Mouse (Mus musculus) R1 (cell line): Measurements from ENCODE around the gene Olfr1341.
A peak's percentile ranks its signal among the peaks of the same experiment; 100 is the strongest.

Source experiments
- DNase-seq: peaks from one replicate; pipeline ENCODE4 v3.0.0-alpha.2; 2018; ENCODE audit warnings: low read depth, low spot score

Gene Olfr1341

DNA sequence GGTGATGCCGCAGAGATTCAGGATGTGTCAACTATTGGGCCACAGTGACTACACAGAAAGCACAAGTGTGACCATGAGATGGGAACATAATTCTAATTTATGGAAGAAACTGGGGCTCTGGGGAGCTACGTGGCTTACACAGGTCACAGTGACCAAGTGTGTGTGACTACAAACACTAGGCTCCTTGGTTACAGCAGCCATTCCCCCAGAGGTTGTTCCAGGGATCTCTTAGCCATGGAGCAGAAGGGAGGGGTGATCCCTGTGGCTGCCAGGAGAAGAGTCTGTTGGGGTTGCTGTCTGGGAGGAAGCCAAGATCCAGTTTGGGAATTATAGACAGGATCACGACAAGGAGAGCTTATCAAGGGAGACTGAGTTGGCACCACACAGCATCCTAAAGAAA, at the start of gene Olfr1341:
TSS of gene Olfr1341 (plus strand) at position 301 of the 400 bp plus-strand sequence.
- DNase-seq = no peak

DNA sequence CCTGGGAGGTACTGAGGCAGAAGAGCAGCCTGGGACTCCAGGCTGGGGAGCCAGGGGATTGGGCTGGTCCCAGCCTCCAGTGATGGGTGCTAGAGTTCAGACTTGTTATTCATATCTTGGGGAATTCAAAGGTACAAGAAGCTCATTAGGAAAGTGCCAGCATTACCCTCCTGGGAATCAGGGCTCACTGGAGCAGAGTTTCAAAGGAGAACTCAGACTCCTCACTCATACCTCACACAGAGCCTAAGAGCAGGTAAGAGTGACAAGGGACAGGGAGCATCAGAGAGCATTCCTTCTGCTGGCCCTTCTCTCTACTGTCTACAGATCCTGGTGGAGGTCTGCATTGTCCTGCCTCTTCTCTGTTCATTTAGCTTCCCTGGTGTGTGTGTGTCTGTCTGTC, 44.7 kb upstream of the Olfr1341 start, which contains the start of gene Olfr62:
TSS of gene Olfr62 (plus strand) at position 301 of the 400 bp plus-strand sequence.
- no peak for DNase-seq

DNA sequence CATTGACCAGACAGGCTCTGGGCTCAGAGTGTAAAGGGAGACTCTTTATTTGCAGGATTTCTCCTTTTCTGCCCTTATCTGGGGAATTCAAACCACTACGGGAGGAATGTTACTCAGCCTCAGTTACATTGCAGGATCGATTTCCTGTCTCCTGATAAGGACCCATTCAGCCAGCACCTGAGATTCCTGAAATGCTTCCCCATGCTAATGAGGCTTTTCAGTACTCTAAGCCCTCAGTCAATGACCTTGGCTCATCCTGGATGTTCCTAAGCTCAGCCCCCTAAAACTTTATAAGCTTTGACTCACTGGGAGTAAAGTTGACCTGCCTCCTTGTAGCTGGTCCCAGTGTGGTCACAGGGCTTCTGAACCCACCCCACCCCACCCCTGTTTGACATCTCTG, 16.2 kb upstream of the Olfr1341 start:
- peak; percentile 97 for DNase-seq

DNA sequence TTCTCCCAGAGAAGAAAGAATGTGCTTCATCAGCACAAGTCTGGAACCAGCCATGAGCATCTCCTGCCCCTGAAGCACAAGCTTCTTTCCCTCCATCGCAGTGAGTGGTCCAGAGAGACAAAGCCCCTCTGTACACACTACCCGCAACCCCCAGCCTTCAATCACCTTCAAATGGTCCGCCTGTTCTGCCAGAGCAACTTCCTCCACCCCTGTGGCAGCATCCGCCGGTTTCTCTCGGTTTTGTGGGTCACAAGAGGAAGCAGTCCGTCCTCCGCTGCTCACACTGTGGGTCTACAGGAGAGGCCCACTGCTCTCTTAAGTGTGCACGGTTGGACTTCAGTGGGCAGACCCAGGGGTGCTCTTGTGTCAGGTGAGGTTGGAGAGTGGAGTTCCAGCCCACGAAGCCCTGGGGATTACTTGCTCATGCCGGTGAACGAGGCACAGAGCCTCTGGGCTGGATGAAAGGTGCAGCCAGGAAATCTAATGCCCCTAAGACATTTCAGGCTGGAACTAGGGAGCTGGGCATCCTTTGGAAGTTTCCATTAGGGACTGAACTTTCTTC, 10.8 kb upstream of the Olfr1341 start, which contains the start of gene Olfr1342:
TSS of gene Olfr1342 (minus strand) at position 345 of the 562 bp plus-strand sequence.
- DNase-seq = peak; percentile 18

DNA sequence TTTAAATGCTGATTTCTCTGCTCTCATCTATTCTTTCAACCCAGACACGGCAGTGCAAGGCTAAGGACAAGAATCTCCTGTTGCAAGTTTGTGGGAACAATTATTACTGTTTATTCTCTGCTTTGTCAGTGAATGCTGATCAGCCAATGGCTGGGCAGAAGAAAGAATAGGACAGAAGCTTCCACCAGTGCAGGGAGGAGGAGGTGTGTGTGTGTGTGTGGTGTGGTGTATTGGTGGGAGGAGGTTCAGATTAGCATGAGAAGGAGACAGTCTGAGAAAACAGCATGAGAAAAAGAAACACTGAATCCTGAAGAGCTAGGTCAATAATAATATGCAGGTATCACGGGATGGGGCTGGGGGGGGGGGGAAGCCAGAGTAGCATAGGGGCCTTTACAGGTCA, 9.5 kb upstream of the Olfr1341 start:
- no peak for DNase-seq

DNA sequence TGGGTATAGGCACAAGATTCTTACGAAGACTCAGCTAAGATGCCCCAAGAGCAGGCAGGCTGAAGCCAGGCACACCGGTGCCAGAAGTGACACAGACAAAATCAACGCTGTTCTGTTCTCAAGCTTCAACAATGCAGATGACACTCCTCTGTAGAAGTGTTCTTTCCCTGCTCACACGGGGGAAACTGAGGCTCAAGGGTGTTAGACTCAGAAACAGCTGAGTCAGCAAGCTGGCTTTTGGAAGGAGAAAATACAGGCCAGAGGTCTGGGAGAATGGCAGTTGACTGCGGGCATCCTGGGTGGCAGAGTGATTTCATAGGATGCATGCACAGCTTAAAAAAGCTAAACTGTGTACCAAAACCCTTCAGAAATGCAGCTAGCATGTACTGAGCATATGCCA, 4.8 kb downstream of the Olfr1341 start:
- no peak for DNase-seq

DNA sequence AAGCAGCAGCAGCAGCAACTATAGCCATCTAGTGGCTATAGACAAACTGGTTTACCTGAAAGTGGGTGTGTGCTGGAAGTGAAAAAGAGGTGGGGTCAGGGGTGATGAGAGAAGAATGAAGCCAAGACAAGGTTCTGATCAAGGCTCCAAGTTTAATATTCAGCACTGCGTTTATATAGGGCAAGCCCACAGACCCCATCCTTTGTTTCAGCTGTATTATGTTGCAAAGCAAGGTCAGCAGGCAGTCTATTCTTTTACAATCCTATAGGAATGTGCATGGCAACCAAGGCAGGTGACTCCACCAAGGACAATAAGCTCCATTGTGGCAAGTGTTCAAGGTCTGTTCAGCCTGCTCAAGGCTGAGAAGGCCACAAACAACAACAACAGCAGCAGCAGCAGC, 8.3 kb downstream of the Olfr1341 start:
- DNase-seq = peak; percentile 98

DNA sequence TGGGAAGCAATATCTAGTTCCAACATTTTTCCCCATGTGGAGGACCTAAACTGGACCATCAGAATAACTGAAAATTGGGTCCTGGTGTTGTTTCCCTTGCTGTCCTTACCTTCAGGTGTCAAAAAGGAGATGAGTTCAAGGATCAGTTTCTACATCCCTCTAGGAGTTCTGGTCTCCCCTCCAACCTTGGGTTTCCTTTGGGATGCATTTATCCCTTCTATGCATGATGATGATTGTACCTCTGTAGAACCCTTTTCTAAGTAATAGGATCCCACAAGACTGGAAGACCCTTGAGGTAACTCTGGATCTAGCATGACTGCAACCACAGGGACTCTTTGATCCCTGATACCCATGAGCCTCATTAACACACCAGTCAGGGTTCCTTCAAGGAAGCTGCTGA, 16.5 kb downstream of the Olfr1341 start, which contains the start of gene Olfr1340:
TSS of gene Olfr1340 (plus strand) at position 301 of the 400 bp plus-strand sequence.
- no peak for DNase-seq

DNA sequence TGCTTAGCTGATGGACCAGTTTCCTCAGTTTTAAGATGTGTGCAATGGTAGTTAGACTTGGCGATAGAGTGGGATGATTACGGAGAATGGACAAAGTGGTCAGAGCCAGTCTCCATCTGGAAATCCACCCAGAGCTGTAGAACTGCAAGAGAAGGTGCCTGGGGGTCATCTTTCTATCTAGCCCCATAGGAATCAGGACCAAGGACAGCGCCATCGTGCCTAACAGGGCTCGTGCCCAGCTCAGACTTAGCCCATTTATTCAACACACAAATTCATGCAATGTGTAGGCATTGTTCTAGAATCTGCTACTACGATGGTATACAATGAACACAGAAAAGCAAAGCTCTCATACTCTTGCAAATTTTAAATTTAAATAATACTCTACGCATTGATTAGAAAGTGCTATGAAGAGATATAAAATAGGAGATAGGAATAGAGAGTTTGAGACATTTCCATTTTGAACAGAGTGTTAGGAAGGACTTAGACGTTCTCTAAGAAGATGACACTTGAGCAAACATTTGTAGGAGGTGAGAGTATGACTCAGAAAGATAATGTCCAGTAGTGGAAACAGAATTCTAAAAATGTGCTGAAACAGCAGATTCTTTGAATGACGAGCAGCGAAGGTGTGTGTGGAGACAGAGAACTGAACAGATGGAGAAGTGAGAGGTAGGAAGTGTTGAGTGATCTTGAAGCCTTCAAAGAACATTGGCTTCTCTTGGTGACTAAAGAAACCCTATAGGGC, 18.6 kb downstream of the Olfr1341 start:
- peak; percentile 57 for DNase-seq

DNA sequence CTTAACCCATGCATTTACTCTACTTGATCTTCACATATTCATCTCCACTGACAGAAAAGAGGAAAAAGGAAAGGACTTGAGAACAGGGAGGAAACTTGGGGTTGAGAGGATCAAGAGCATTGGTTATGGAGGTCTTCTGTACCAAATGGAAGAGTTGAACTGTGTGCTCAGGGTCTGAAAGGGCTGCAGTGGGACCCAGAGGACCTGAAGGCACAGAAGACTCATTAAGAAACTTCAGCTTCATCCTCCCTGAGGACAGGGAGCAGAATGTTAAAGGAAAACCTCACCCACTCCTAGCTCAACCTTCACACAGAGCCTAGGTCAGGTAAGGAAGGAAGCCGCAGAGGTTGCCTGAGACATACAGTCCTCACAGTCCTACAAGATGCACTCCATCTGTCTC, 28.6 kb downstream of the Olfr1341 start, which contains the start of gene Olfr1339:
TSS of gene Olfr1339 (plus strand) at position 301 of the 400 bp plus-strand sequence.
- DNase-seq = no peak

DNA sequence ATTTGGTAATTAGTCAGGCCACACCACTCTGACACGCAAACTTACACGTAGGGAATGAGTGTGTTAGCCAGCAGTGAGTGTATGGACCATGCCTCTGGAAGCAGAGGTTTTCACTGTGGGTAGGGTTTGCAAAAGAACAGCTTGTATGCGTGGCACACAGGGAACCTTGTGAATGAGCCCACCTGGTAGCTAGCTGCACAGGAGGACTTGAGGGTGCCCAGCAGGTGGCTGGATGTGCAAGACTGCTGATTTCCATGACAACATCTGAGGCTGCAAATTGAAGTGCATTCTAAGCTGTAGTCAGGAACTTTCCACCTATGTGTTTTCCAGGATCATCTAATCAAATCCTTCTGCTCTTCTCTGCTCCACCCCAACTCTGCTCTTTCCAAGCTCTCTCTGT, 36.3 kb downstream of the Olfr1341 start:
- peak; percentile 55 for DNase-seq

DNA sequence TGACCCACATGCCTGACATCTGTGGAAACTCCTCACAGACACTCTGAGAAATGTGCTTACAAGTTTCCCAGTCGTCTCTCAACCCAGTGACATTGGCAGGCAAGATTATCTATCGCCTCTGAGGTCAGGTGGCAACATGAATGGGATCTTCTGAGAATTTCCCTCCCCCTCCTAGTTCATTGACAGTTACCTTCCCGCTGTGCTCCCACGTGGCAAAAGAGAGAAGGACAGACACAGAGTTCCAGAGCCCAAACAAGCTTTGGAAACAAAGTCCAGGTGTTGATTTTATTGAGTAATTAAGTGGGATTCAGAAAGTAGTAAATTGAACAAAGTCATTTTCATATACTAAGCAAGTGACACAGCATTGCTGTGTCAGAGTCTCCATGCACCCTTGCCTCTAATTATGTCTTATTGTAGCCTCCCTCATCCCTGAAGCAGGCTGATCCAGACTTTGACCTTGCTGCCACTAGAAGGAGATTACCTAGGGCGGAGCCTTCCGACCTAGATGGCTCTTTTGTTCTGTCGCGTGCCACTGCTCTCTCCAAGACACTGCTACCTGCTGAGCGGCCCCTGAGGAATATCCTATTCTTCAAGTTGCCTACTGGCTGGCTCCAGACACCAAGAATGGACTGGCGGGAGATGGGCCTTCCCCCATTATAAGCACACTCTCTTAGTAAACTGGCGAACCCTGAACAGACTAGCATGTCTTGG, 37.8 kb downstream of the Olfr1341 start:
- peak; percentile 99 for DNase-seq

DNA sequence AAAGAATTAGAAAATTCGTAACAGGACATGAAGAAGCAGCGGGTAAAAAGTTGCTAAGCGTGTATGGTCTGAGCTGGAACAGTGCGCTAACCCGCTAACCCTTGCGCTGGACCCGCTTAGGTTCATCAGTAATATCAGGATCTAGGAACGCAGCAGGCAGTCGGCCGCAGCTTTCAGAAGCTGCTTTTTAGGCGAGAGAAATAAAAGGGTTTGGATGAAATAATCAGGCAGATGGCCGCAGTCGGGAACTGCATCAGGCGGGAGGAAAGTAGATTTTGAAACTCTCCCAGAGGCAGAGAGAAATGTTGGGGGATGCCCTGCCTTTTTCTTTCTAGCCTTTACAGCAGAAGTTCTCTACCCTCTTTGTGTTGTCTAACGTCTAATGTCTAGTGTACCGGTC, 38.6 kb downstream of the Olfr1341 start:
- peak; percentile 54 for DNase-seq

DNA sequence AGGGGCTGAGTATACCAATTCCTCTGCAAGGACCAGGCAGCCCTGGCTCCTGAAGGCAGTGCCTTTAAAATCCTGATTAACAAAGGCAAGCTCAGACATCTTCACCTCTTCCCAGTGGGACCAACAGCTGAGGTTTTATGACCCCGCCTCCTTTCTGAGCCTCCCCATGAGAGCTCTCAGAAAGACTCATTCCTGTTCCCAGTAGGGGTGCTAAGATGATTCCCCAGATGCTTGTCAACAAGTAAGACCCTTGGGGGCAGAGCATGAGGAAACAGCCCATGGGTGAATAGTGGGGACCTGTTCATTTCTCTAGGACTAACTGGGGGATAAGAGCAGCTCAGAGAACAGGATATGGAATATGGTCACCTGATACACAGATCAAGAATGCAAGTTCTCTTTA, 55.3 kb downstream of the Olfr1341 start, which contains the start of gene Olfr1338:
TSS of gene Olfr1338 (minus strand) at position 101 of the 400 bp plus-strand sequence.
- no peak for DNase-seq
